Mouse (Mus musculus): ENCODE measurements around the gene Impdh2.

The Impdh2 gene

GRCm38 (mm10) chr9:108569381-108570206 is 9.5 kb downstream of the Impdh2 start, which contains the start of gene Dalrd3:
Dalrd3 (plus strand) TSS chr9:108569886.
- DNase-seq (ENCODE audit: low spot score in 2 of 2) = peak; percentile 92 to 94

- peak; percentile 81 to 87 for DNase-seq (ENCODE audit: low spot score in 2 of 2)
Measured at GRCm38 (mm10) chr9:108570207-108570896, 10.3 kb downstream of the Impdh2 start.

- DNase-seq (ENCODE audit: low spot score in 2 of 2) = no peak
Measured at GRCm38 (mm10) chr9:108571401-108571973, 11.4 kb downstream of the Impdh2 start.

- DNase-seq (ENCODE audit: low spot score in 2 of 2) = no peak
Measured at GRCm38 (mm10) chr9:108572321-108572720, 12.2 kb downstream of the Impdh2 start.

DNA sequence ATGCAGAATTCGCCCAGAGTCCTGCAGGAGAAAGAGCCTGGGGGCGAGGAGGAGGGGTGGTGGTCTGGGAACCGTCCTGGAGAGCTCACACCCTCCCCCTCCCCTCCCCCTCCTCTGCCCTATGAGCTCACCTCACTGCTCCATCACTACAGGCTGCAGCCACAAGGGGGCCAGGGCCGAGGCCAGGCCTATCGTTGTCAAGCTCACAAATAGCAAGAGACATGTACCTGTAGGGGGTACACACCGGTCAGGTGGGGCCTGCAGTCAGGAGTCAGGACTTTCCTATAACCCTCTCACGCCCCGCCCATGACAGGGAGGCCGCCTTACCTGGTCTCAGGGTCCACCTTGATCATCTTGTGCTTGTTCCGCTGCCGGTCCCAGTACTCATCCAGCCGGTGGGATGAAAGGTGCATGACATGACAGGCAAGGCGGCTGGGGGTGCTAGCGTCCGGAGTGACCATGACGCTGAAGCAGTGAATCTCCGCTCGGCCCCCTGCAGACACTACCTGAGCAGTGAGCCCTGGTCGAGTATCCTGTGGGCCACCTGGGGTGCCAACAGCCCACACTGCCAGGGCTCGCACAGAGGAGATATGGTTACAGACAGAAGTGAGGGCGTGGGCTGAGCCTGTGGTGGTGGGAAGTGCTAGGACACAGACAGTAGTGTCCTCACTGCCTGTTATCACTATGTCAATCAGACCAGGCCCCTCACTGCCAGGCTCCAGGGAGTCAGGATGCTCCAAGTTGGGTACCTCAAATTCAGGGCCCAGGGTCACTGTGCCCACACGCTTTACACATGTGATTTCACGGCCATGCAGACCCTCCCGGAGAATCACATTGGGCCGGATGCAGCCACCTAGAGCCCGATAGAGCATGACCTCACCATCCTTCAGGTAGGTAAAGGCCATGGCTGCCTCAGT is 13.9 kb downstream of the Impdh2 start:
- peak; percentile 53 to 57 for DNase-seq (ENCODE audit: low spot score in 2 of 2)

DNA sequence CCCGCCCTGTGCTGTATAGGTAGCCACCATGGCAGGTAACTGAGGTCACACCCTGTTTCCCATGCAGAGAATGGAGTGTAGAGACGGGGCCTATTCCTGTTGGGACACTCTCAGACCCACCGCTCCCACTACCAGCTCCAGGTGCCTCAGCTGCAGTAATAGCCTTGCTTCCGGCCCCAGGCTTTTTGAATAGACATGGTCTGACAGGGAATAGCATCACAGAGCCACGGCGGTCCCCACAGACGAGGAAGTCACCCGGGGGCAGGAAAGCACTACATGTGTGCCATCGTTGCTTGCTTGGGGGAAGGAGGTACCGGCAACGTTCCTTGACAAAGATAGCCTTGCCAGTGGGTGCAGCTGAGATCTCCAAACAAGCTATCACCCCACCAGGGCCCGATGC is 14.8 kb downstream of the Impdh2 start:
- no peak for DNase-seq (ENCODE audit: low spot score in 2 of 2)

DNA sequence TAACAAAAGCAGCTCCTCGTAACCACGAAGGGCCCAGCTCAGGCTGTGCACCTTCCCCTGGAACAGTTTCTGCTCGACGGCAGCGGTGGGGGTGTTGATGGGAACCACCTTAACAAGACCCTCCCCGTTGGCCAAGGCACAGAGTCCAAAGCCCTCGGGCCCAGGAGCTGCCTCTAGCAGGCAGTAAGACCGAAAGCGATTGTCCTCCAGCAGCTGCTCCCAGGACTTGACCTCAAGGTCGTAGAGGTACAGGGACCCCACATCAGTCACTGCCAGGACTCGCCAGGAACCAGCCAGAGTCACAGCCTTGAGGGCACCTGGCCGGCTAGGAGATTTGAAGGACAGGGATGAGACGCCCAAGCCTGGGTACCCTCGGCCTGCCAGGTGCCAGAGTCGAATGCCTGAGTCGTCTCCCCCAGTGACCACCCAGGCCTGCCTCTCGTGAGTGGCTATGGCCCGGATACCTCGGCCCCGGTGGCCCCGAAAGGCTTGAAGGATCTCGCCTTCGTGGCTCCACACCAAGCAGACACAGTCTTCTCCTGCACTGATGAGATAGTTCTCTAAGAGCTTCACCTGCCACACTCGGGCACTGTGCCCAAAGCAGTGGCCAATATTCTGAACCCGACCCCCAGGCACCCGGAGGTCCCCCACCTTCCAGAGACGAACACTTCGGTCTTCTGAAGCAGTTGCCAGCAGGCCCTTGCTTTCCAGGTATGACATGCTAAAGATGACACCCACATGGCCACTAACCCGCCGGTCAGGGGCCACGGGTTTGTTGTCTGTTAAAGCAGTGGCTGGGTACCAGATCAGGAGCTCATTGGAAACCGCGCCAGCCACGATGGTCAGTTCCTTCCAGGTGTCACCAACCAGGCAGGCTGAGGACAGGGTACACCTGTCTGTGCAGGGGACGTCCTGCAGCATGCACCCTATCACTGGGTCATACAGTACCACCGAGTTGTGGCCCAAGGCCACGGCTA is 15.5 kb downstream of the Impdh2 start:
- no peak for DNase-seq (ENCODE audit: low spot score in 2 of 2)

DNA sequence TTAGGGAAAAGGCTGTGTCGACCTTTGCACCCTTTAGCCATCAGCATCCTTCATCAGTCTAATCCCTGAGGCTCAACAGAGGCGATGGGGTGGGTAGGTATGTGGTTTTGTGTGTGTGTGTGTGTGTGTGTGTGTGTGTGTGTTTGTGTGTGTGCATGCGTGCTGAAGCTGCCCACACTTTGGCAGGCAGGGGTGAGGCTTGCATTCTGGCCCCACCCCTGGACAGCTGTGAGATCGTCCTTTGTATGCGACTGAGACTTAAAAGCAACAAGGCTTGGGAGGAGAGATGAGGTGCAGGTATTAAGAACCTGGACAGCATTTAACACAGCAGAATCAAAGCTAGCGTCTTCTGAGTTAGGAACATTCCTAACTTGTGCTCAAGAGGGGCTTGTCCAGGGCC is 16.9 kb downstream of the Impdh2 start:
- DNase-seq (ENCODE audit: low spot score in 2 of 2) = no peak

DNA sequence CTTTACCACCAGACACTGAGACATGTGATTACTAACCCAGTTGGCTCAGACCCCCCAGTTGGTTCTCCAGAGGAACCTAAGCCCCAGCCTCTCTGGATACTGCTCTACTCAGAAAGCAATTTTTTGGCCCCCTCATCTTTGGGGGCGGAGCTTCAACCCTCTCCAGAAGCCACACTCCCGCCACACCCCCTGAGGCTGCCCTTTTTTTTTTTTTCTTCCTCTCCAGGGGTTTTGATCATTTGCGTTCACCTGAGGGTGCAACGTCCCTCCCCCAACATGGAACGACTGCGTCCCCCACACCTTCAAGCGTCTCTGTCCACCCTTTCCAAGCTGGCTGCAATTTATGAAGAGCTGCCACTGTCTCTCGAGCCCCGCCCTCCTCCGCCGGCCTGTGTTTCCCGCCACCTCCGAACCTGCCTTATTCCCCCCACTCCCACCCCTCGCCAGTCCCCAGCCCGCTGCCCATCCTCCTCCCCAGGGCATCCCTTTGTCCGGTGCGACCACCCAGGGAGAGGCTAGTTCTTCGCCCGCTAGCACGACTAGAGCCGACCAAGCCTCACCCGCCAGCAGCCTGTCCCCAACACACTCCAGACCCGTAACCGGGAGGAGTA is 18.0 kb downstream of the Impdh2 start:
- peak; percentile 29 to 50 for DNase-seq (ENCODE audit: low spot score in 2 of 2)

DNA sequence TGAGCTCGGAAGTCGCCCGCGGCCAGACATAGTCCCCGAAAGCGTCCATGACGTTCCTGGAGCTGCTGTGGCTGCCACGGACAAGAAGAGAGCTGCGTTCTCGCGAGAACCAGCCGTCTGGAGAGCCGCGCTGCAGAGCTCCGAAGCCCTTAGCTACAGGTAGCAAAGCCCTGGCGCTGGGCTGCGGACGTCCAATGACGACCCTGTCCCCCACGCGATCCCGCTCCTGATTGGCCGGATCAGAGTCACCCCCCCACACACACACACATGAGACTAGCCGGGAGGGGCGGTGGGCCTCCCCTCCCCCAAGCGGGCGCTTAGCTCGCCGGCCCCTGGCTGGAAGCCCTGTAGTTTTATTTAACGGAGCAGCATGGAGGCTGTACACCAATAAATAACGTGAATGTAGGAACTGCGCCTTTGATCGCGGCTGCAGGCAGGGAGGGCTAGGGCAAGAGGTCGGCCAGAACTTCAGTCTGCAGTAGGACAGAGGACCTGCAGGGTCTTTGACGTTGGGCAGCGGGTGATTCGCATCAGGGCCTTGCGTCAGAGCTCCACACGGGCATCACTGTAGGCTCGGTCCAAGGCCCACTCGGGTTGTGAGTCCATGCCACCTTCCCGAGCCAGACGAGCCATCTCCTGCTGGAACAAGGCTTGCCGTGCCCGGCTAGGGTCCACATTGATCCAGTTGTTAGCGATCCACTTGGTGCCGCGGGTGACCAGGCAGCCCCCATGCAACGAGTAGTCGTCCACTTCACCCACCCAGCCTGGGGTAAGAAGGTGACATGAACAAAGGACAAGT is 18.7 kb downstream of the Impdh2 start, which contains the start of gene Wdr6:
TSS of gene Wdr6 (minus strand) at position 195 of the 799 bp plus-strand sequence.
- peak; percentile 95 for DNase-seq (ENCODE audit: low spot score in 2 of 2)

- DNase-seq (ENCODE audit: low spot score in 2 of 2) = no peak
Measured at GRCm38 (mm10) chr9:108579344-108579690, 19.2 kb downstream of the Impdh2 start.

GRCm38 (mm10) chr9:108587571-108588180 is 27.6 kb downstream of the Impdh2 start:
- DNase-seq (ENCODE audit: low spot score in 2 of 2) = no peak

- DNase-seq (ENCODE audit: low spot score in 2 of 2) = no peak
Measured at GRCm38 (mm10) chr9:108589229-108589628, 29.1 kb downstream of the Impdh2 start.

DNA sequence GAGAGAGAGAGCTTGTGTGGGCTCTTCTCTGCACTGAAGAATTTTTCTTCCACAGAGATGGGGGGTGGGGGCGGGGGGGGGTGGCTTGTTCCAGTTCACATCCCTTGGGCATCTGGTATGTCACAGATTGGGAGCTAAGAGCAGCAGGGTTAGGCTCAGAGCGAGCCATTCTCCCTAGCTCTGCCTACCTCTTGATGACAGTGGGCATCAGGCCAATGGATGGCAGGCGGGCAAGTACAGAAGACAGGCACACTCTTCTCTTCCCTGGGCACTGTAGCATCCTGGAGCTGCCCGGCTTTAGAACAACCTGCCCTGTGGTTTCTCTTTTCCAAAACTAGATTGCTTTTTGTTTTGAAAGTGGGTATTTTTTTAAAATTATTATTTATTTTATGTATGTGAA is 31.4 kb downstream of the Impdh2 start:
- no peak for DNase-seq (ENCODE audit: low spot score in 2 of 2)

- no peak for DNase-seq (ENCODE audit: low spot score in 2 of 2)
Measured at GRCm38 (mm10) chr9:108594354-108594753, 34.3 kb downstream of the Impdh2 start.

- peak; percentile 34 to 39 for DNase-seq (ENCODE audit: low spot score in 2 of 2)
Measured at GRCm38 (mm10) chr9:108596998-108597764, 37.1 kb downstream of the Impdh2 start, which contains the start of gene P4htm. P4htm (minus strand) TSS chr9:108597667.

DNA sequence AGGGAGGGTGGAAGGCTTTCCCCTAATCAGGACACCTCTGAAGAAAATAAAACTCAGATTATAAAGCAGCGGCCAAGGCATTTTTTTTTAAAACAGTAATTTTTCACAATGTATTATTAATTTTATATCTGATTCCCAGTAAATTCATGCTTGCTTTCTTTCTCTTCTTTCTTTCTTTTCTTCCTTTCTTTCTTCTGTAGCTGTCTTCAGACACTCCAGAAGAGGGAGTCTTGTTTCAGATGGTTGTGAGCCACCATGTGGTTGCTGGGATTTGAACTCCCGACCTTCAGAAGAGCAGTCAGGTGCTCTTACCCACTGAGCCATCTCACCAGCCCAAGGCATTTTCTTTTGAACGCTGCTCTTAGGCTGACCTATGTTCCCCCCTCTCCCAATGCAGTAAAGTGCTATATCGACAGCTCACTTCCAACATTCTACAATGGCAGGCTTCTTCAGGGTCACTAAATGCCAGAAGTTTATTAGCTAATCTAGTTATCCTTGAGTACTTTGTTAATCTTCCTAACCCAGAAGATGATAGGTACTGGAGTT is 39.0 kb downstream of the Impdh2 start:
- no peak for DNase-seq (ENCODE audit: low spot score in 2 of 2)
